Mouse (Mus musculus) bone marrow, adult 2 months (tissue): ENCODE measurements around the gene Pkn3.

ENCODE experiments used
- CTCF ChIP-seq: fragments of 200-500 bp; IDR thresholded peaks from 2 replicates; pipeline ENCODE4 v1.5.1; 2011; ENCODE audit warnings: low read length, control low read depth; ENCODE audit not compliant: control insufficient read depth, insufficient read depth
- POLR2A ChIP-seq: fragments of 200-500 bp; IDR thresholded peaks from 2 replicates; pipeline ENCODE4 v1.6.1; 2011; ENCODE audit warnings: low read depth, mild to moderate bottlenecking, control low read depth, low read length, borderline replicate concordance; ENCODE audit not compliant: control insufficient read depth

- no peak for TF ChIP-seq POLR2A
- TF ChIP-seq CTCF, result no peak
Measured at GRCm38 (mm10) chr2:30078349-30078712, 847 bp downstream of the Pkn3 start.
